ENCODE assay signal across 23 mouse cellular contexts in the genomic region with DNA sequence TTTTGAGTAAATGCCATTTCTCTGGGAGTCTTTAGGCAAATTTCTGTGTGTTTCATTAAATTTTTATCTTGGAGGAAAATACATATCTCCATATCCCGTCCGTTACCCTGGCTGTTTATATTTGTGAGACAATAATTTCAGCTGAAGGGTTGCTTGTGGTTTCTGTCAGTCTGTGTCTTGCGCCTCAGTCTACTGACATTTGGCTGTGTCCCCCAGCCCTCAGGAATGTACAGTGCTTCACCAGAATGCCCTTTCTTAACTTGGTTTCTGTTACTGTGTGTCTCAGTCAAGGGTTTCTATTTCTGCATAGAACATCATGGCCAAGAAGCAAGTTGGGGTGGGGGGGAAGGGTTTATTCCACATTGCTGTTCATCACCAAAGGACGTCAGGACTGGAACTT.
"Had no signal": no experiment of that assay in that cellular context is flagged by ENCODE, and none has a peak within 500 bp of the region (broad histone marks: within the 10 kb centered on the region; RNA-seq: fewer than 3 reads in every experiment).

No protein-coding gene starts in this region.

- H3K36me3 ChIP-seq: heart, embryonic 13.5 days; heart, embryonic 15.5 days; hindbrain, embryonic 13.5 days; hindbrain, embryonic 15.5 days; kidney, embryonic 15.5 days; limb, embryonic 13.5 days; limb, embryonic 15.5 days had no signal

- H3K27me3 ChIP-seq: heart, embryonic 13.5 days; heart, embryonic 15.5 days; hindbrain, embryonic 13.5 days; hindbrain, embryonic 15.5 days; kidney, embryonic 15.5 days; limb, embryonic 13.5 days; limb, embryonic 15.5 days had no signal

- H3K9ac ChIP-seq: forebrain, postnatal 0 days; heart, embryonic 13.5 days; heart, embryonic 15.5 days; hindbrain, embryonic 13.5 days; hindbrain, embryonic 15.5 days; kidney, embryonic 15.5 days; limb, embryonic 13.5 days; limb, embryonic 15.5 days had no signal

- H3K4me1 ChIP-seq: heart, embryonic 15.5 days; hindbrain, embryonic 13.5 days; hindbrain, embryonic 15.5 days had no signal

- DNase-seq: forebrain, postnatal 0 days; gastrocnemius, postnatal 14 days; gastrocnemius, postnatal 36 days; heart, postnatal 14 days; heart, postnatal 36 days; kidney, adult 11 months; kidney, adult 2 months; kidney, adult 9 months; kidney, postnatal 14 days; kidney, postnatal 36 days; layer of hippocampus, postnatal 36 days; left cerebral cortex, postnatal 4 days had no signal

- H3K9me3 ChIP-seq: heart, embryonic 13.5 days; heart, embryonic 15.5 days; hindbrain, embryonic 13.5 days; hindbrain, embryonic 15.5 days; kidney, embryonic 15.5 days; limb, embryonic 13.5 days; limb, embryonic 15.5 days had no signal

- ATAC-seq: forebrain, postnatal 0 days; hindbrain, postnatal 0 days; intestine, embryonic 16.5 days had no signal

- H3K4me3 ChIP-seq: heart, embryonic 13.5 days; heart, embryonic 15.5 days; hindbrain, embryonic 13.5 days; hindbrain, embryonic 15.5 days; kidney, embryonic 15.5 days; limb, embryonic 13.5 days; limb, embryonic 15.5 days had no signal

- H3K27ac ChIP-seq: heart, embryonic 13.5 days; heart, embryonic 15.5 days; hindbrain, embryonic 13.5 days; hindbrain, embryonic 15.5 days; hindbrain, postnatal 0 days; kidney, embryonic 15.5 days; kidney, postnatal 0 days; limb, embryonic 13.5 days; limb, embryonic 15.5 days had no signal

- H3K4me2 ChIP-seq: heart, embryonic 11.5 days; heart, embryonic 13.5 days; heart, embryonic 15.5 days; hindbrain, embryonic 13.5 days; hindbrain, embryonic 15.5 days; kidney, embryonic 15.5 days; limb, embryonic 13.5 days; limb, embryonic 15.5 days had no signal
